Mouse (Mus musculus): Measurements from ENCODE around the gene Tmem97. TPM values are rescaled to one million over a fixed set of nuclear protein-coding genes. Genes with fewer than 3 reads are reported as not detected.
"Not testable (repeated sequence)": the region's sequence is repeated elsewhere in the genome, so short reads cannot be mapped to it uniquely, and the experiment has no call there.

Gene Tmem97
- polyA plus RNA-seq, 1 experiment from 2014 or later, result 44.0 TPM

DNA sequence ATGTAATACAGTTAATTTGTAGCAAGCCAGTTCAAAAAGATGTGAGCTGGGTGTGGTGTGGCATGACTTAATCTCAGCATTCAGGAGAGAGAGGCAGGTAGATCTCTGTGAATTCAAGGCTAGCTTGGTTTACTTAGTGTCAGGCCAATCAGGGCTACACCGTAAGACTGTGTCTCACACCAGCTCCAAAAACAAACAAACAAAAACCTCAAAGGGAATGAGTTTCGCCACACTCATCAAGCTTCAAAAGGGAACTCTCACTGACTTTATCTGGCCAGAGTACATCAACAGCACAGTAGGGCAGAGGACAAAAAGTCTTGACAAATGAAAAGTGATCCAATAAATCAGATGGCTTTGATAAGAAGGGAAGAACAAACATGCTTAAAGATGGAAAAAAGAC is 24.4 kb upstream of the Tmem97 start:
- Histone ChIP-seq H3K27me3 (replicated peaks; ENCODE audit: control insufficient read depth, insufficient read depth, low read length) (no peaks in the 10 kb centered on the region), H3K4me1 (ENCODE audit: control insufficient read depth, insufficient read depth, low read depth, low read length) (no peaks in the 10 kb centered on the region), H3K9ac (ENCODE audit: low read depth, low read length) (no peak overlapping the region), H3K9me3 (ENCODE audit: control insufficient read depth, low read length) (no peaks in the 10 kb centered on the region), H3K4me2 (ENCODE audit: low read length) (no peak overlapping the region), H3K36me3 (ENCODE audit: control insufficient read depth, insufficient read depth, low read length) (peaks cover 8% of the 10 kb centered on the region), H3K4me3 (ENCODE audit: low read length) (no peak overlapping the region), H3K27ac (ENCODE audit: low read depth, low read length) (no peak overlapping the region)
- 68% methylated on average over 2 of the region's 2 CpGs for WGBS
- ATAC-seq, result no peak

- Histone ChIP-seq H3K9ac (ENCODE audit: low read depth, low read length) (no peak overlapping the region), H3K4me2 (ENCODE audit: low read length) (no peak overlapping the region), H3K27me3 (replicated peaks; ENCODE audit: control insufficient read depth, insufficient read depth, low read length) (no peaks in the 10 kb centered on the region), H3K36me3 (ENCODE audit: control insufficient read depth, insufficient read depth, low read length) (peaks cover 8% of the 10 kb centered on the region), H3K4me3 (ENCODE audit: low read length) (no peak overlapping the region), H3K9me3 (ENCODE audit: control insufficient read depth, low read length) (no peaks in the 10 kb centered on the region), H3K27ac (ENCODE audit: low read depth, low read length) (no peak overlapping the region), H3K4me1 (ENCODE audit: control insufficient read depth, insufficient read depth, low read depth, low read length) (no peaks in the 10 kb centered on the region)
- ATAC-seq, result no peak
- 92% methylated on average over 3 of the region's 3 CpGs for whole genome bisulfite sequencing
These were observed 24.0 kb upstream of the Tmem97 start for GRCm38 (mm10) chr11:78574536-78574935.

DNA sequence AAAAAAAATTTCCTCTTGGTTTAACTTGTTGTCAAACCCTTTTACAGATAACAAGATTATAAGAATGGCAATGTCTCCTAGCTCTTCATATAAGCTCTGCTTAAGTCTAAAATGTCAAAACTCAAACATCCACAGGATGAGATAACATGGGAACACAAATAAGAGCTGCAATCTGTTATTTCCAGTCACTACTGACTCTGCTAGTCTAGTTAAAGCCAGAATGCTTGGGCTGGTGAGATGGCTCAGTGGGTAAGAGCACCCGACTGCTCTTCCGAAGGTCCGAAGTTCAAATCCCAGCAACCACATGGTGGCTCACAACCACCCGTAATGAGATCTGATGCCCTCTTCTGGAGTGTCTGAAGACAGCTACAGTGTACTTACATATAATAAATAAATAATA is 23.5 kb upstream of the Tmem97 start:
- not testable (repeated sequence) for H3K36me3 ChIP-seq (ENCODE audit: control insufficient read depth, insufficient read depth, low read length)

DNA sequence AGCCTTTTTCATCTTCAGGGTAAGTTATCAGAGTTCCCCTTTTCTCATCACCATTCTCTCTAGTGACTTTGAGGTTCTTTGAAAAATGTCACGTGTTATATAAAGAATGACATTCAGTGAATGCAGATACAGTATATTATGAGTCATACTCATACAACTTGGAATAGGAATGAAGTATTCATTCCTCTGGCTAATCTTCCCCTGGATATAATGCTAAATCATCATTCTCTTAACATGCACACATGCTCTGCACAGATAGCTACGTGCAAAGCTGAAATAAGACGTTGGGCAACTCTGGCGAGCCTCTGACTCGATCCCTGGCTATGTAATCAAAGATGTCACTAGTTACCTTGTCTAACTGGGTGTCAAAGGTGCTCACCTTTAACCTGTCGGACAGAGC is 21.3 kb upstream of the Tmem97 start:
- ATAC-seq, result no peak
- Histone ChIP-seq H3K9me3 (ENCODE audit: control insufficient read depth, low read length) (no peaks in the 10 kb centered on the region), H3K27me3 (replicated peaks; ENCODE audit: control insufficient read depth, insufficient read depth, low read length) (no peaks in the 10 kb centered on the region), H3K4me1 (ENCODE audit: control insufficient read depth, insufficient read depth, low read depth, low read length) (no peaks in the 10 kb centered on the region), H3K36me3 (ENCODE audit: control insufficient read depth, insufficient read depth, low read length) (peaks cover 6% of the 10 kb centered on the region), H3K4me2 (ENCODE audit: low read length) (no peak overlapping the region), H3K27ac (ENCODE audit: low read depth, low read length) (no peak overlapping the region), H3K4me3 (ENCODE audit: low read length) (no peak overlapping the region), H3K9ac (ENCODE audit: low read depth, low read length) (no peak overlapping the region)
- 91% methylated on average over 6 of the region's 6 CpGs for WGBS

More for the DNA sequence above, 23.5 kb upstream of the Tmem97 start:
- not testable (repeated sequence) for H3K4me3 ChIP-seq (ENCODE audit: low read length); H3K9ac ChIP-seq (ENCODE audit: low read depth, low read length); ATAC-seq; H3K9me3 ChIP-seq (ENCODE audit: control insufficient read depth, low read length); H3K27me3 ChIP-seq (replicated peaks; ENCODE audit: control insufficient read depth, insufficient read depth, low read length); H3K4me1 ChIP-seq (ENCODE audit: control insufficient read depth, insufficient read depth, low read depth, low read length); H3K4me2 ChIP-seq (ENCODE audit: low read length); H3K27ac ChIP-seq (ENCODE audit: low read depth, low read length)
- WGBS, result 95% methylated on average over 3 of the region's 4 CpGs

DNA sequence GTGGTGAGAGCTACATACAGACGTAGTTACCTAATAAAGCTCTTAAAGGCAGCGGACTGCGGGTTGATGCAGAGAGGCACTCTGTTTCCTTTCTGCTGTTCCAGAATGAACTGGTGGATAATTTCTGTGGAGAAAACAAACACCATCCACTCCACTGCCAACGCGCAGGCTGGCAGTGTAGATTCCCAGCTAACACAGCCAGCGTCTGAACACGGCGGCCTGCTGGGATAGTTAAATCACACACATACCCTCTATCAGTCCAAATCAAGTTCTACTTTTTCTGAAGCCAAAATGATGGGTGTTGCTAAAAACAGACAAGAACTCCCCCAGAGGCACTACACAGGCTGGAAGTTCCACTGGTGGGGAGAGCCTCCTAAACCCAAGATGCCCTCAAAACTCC is 20.9 kb upstream of the Tmem97 start:
- ATAC-seq, result no peak
- Histone ChIP-seq H3K9ac (ENCODE audit: low read depth, low read length) (no peak overlapping the region), H3K4me3 (ENCODE audit: low read length) (no peak overlapping the region), H3K4me1 (ENCODE audit: control insufficient read depth, insufficient read depth, low read depth, low read length) (no peaks in the 10 kb centered on the region), H3K27me3 (replicated peaks; ENCODE audit: control insufficient read depth, insufficient read depth, low read length) (no peaks in the 10 kb centered on the region), H3K9me3 (ENCODE audit: control insufficient read depth, low read length) (no peaks in the 10 kb centered on the region), H3K4me2 (ENCODE audit: low read length) (no peak overlapping the region), H3K36me3 (ENCODE audit: control insufficient read depth, insufficient read depth, low read length) (peaks cover 6% of the 10 kb centered on the region), H3K27ac (ENCODE audit: low read depth, low read length) (no peak overlapping the region)
- WGBS, result 95% methylated on average over 8 of the region's 8 CpGs

DNA sequence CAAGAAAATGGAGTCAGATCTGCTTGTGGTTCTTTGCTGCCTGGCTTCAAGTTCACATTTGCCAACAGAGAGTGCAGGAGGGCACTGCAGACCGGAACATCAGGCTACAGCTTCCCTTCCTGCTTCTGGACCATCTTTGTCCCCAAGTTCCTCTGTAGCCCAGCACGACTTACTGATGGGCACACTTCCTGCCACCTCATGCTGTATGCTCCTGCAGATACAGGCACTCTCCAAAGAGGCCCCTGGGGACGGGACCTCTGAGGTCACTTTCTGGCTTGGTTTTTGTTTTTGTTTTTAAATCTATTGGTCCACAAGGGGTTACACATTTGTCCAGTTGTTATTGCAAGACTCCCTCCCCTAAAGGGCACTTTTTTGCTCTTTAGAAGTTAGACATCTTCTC is 19.2 kb upstream of the Tmem97 start:
- H3K4me1 ChIP-seq (ENCODE audit: control insufficient read depth, insufficient read depth, low read depth, low read length), result no peaks in the 10 kb centered on the region
- H3K27me3 ChIP-seq (replicated peaks; ENCODE audit: control insufficient read depth, insufficient read depth, low read length), result no peaks in the 10 kb centered on the region
- H3K27ac ChIP-seq (ENCODE audit: low read depth, low read length), result no peak overlapping the region
- no peaks in the 10 kb centered on the region for H3K9me3 ChIP-seq (ENCODE audit: control insufficient read depth, low read length)
- no peak overlapping the region for H3K9ac ChIP-seq (ENCODE audit: low read depth, low read length)
- H3K36me3 ChIP-seq (ENCODE audit: control insufficient read depth, insufficient read depth, low read length), result peaks cover 6% of the 10 kb centered on the region
- 76% methylated on average over 3 of the region's 3 CpGs for WGBS
- no peak overlapping the region for H3K4me2 ChIP-seq (ENCODE audit: low read length)
- ATAC-seq, result no peak
- H3K4me3 ChIP-seq (ENCODE audit: low read length), result no peak overlapping the region

GRCm38 (mm10) chr11:78568827-78569226 is 18.2 kb upstream of the Tmem97 start:
- Histone ChIP-seq H3K27me3 (replicated peaks; ENCODE audit: control insufficient read depth, insufficient read depth, low read length) (no peaks in the 10 kb centered on the region), H3K4me3 (ENCODE audit: low read length) (no peak overlapping the region), H3K36me3 (ENCODE audit: control insufficient read depth, insufficient read depth, low read length) (peaks cover 6% of the 10 kb centered on the region), H3K9ac (ENCODE audit: low read depth, low read length) (no peak overlapping the region), H3K9me3 (ENCODE audit: control insufficient read depth, low read length) (no peaks in the 10 kb centered on the region), H3K4me2 (ENCODE audit: low read length) (no peak overlapping the region), H3K27ac (ENCODE audit: low read depth, low read length) (no peak overlapping the region), H3K4me1 (ENCODE audit: control insufficient read depth, insufficient read depth, low read depth, low read length) (no peaks in the 10 kb centered on the region)
- WGBS, result 85% methylated on average over 10 of the region's 10 CpGs
- ATAC-seq, result no peak

DNA sequence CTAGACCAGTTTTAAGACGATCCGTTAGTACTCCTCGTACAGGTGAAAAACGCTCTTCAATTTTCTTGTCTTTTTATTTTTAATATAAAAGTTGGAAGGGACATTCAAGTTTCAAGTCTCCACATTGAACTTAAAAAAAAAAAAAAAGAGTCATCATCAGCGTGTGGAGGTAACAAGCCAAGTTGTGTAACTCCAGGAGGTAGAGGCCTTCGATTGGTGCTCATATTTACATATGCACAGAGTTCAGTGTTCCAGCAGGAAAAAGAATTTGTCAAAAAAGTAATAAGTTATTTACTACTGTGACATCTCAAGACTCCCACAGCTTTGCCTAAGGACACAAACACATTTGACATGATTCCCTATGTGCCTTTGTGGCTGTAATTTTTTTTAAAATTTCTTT is 17.0 kb upstream of the Tmem97 start:
- H3K27ac ChIP-seq (ENCODE audit: low read depth, low read length), result no peak overlapping the region
- peaks cover 4% of the 10 kb centered on the region for H3K36me3 ChIP-seq (ENCODE audit: control insufficient read depth, insufficient read depth, low read length)
- no peak overlapping the region for H3K4me3 ChIP-seq (ENCODE audit: low read length)
- ATAC-seq, result no peak
- H3K9ac ChIP-seq (ENCODE audit: low read depth, low read length), result no peak overlapping the region
- 92% methylated on average over 6 of the region's 6 CpGs for WGBS
- no peaks in the 10 kb centered on the region for H3K4me1 ChIP-seq (ENCODE audit: control insufficient read depth, insufficient read depth, low read depth, low read length)
- no peaks in the 10 kb centered on the region for H3K27me3 ChIP-seq (replicated peaks; ENCODE audit: control insufficient read depth, insufficient read depth, low read length)
- no peaks in the 10 kb centered on the region for H3K9me3 ChIP-seq (ENCODE audit: control insufficient read depth, low read length)
- no peak overlapping the region for H3K4me2 ChIP-seq (ENCODE audit: low read length)

GRCm38 (mm10) chr11:78566775-78567174 is 16.2 kb upstream of the Tmem97 start:
- H3K4me1 ChIP-seq (ENCODE audit: control insufficient read depth, insufficient read depth, low read depth, low read length), result no peaks in the 10 kb centered on the region
- ATAC-seq, result no peak
- H3K9ac ChIP-seq (ENCODE audit: low read depth, low read length), result no peak overlapping the region
- no peaks in the 10 kb centered on the region; the same call in none of the 2 replicates for H3K36me3 ChIP-seq (ENCODE audit: control insufficient read depth, insufficient read depth, low read length)
- 87% methylated on average over 6 of the region's 6 CpGs for WGBS
- no peak overlapping the region for H3K4me3 ChIP-seq (ENCODE audit: low read length)
- no peaks in the 10 kb centered on the region for H3K27me3 ChIP-seq (replicated peaks; ENCODE audit: control insufficient read depth, insufficient read depth, low read length)
- H3K4me2 ChIP-seq (ENCODE audit: low read length), result no peak overlapping the region
- no peaks in the 10 kb centered on the region for H3K9me3 ChIP-seq (ENCODE audit: control insufficient read depth, low read length)
- no peak overlapping the region for H3K27ac ChIP-seq (ENCODE audit: low read depth, low read length)

DNA sequence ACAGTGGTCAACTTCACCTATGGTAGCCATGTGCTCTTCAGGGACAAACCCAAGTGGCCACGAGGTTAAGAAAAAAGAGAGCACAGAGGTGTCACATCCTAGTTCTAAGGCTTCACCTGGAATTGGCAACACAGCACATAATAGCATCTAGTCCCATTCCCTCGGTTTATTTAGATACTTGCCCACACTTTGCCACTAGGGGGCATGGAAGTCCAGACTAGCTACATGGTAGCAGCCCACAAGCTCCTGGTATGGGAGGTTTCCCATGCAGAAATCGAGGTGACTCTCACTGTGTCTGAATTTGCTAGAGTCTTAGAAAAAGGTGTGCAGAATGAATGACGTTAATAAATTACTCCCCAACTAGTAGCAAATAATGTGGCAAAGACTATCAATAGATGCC is 9.9 kb upstream of the Tmem97 start:
- no peak overlapping the region for H3K9ac ChIP-seq (ENCODE audit: low read depth, low read length)
- H3K9me3 ChIP-seq (ENCODE audit: control insufficient read depth, low read length), result no peaks in the 10 kb centered on the region
- H3K4me1 ChIP-seq (ENCODE audit: control insufficient read depth, insufficient read depth, low read depth, low read length), result no peaks in the 10 kb centered on the region
- no peak overlapping the region for H3K4me3 ChIP-seq (ENCODE audit: low read length)
- no peak overlapping the region for H3K4me2 ChIP-seq (ENCODE audit: low read length)
- no peaks in the 10 kb centered on the region; the same call in 1 of the 2 replicates for H3K36me3 ChIP-seq (ENCODE audit: control insufficient read depth, insufficient read depth, low read length)
- 13% methylated on average over 4 of the region's 4 CpGs for WGBS
- no peak overlapping the region for H3K27ac ChIP-seq (ENCODE audit: low read depth, low read length)
- ATAC-seq, result peak; percentile 63; the same call in 1 of the 2 replicates
- no peaks in the 10 kb centered on the region for H3K27me3 ChIP-seq (replicated peaks; ENCODE audit: control insufficient read depth, insufficient read depth, low read length)

Measured in hindbrain, embryonic 16.5 days (tissue).